Mouse (Mus musculus) lung, adult 2 months (tissue): ENCODE measurements around the gene Vps52.

Experiments used
- CTCF ChIP-seq: fragments of 200-500 bp; IDR thresholded peaks from 2 replicates; pipeline ENCODE4 v1.5.1; 2011; ENCODE audit warnings: mild to moderate bottlenecking, low read length, control low read depth; ENCODE audit not compliant: insufficient read depth
- POLR2A ChIP-seq: fragments of 200-500 bp; IDR thresholded peaks from 2 replicates; pipeline ENCODE4 v1.6.1; 2011; ENCODE audit warnings: low read depth, mild to moderate bottlenecking, control low read depth, low read length, borderline replicate concordance; ENCODE audit errors: extremely low read depth

GRCm38 (mm10) chr17:33950131-33950625, 5.4 kb upstream of the Vps52 start:
- TF ChIP-seq POLR2A, result no peak
- no peak for TF ChIP-seq CTCF
